Mouse (Mus musculus) thymus, postnatal 25 days (tissue): ENCODE results near the gene Gabpb1.

Source experiments
- DNase-seq: peaks from one replicate; pipeline ENCODE4 v3.0.0; 2022

Gene Gabpb1

DNA sequence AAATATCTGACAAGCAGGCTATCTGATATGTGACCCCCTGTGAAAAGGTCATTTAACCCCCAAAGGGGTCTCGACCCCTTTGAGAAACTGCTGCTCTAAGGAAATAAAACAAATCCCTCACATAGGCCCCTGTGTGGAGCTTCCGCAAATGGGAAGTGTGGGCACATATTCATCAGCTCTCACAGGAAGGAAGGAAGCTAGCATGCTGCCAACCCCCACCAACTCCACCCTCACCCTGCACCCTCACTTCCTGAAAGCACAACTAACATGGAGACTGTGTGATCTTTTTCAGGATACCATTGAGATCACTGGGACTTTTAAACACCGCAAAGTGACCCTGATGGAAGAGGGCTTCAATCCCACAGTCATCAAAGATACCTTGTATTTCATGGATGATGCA is 88.7 kb downstream of the Gabpb1 start:
- no peak for DNase-seq

DNA sequence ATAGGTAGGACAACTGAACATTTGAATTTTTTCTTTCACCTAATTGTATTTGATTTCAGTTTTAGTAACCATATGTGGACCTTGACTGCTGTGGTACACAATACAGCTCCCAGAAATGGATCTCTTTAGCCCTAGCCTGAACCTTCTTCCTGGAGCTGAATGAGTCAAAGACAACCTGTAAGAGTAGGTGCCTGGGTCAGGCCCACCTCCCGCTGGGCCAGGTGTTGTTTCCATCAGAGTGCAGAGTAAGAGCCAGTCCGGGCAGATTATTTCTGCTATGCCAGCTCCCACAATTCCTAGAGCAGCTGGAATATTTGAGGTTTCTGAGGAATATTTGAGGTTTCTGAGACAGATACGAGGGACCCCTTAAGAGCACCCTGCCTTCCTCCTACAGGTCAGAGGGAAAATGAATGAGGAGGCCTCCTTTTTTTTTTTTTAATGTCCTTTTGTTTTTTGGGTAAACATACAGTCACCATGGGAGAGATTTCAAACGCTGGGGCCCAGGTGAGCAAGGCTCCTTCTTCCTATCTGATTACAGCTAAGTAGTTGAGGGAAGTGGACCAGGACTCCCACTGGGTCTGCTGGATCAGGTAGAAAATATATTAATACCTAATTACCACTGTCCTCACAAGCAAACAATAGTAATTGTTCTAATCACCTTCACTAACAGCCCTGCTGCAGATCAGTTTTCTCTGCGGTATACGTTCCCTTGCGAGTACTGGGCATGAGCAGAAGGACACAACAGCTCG is 91.3 kb downstream of the Gabpb1 start:
- no peak for DNase-seq

DNA sequence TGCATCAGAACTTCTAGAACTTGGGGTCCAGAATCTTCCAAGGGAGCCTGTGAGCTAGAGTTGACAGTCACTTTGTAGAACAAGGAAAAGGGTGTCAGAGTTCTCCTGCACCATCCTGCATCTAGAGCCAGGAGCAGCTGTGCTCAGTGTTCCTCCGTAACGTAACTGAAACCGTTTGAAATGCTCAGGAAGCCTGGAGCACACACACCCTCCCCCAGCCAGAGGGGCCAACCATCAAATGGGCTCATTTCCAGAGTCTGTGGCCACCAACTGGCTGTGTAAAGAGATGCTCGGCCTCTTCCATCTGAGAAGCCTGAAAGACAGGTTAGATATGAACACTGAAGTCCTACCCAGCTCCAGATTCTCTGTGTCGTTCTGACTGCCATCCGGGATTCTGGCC is 92.2 kb downstream of the Gabpb1 start:
- DNase-seq = no peak

DNA sequence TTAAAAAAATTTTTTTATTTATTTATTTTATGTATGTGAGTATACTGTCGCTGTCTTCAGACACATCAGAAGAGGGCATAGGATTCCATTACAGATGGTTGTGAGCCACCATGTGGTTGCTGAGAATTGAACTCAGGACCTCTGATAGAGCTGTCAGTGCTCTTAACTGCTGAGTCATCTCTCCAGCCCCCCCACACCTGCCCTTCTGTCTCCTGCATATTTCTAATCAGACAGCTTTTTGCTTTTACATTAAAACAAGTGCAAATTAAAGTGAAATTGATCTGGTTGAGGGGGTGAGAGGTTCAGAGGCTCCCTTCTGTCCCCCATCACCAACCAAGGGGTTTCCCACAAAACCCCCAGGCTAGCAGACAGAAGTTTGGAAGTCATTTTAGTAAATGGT is 96.9 kb downstream of the Gabpb1 start:
- DNase-seq = no peak
